22 mouse cellular contexts compared by ENCODE assay signal in genomic region chr13:76927875-76928440, GRCm38 (mm10).
DNase-seq lines count a peak whose midpoint lies in the region; ATAC-seq and TF ChIP-seq lines count a peak whose summit lies in the region.
"Had no signal": no experiment of that assay in that cellular context is flagged by ENCODE, and none has a peak within 500 bp of the region (broad histone marks: within the 10 kb centered on the region; RNA-seq: fewer than 3 reads in every experiment).

No protein-coding gene starts in this region.

- no peak for TF ChIP-seq CTCF in hindbrain, postnatal 0 days (IDR thresholded peaks at IDR 0.05; ENCODE audit: low read depth)

- 58% methylated on average over 5 of the region's 5 CpGs for WGBS in hindbrain, embryonic 10.5 days
- 55% methylated on average over 5 of the region's 5 CpGs for WGBS in hindbrain, postnatal 0 days
- WGBS in limb, embryonic 14.5 days, result 16% methylated on average over 5 of the region's 5 CpGs

- DNase-seq in hindbrain, embryonic 10.5 days (ENCODE audit: low spot score), result peak; percentile 40
- DNase-seq in hindbrain, postnatal 0 days (ENCODE audit: low spot score), result no peak
- DNase-seq in embryo, embryonic 11 days, result peak; percentile 72
- DNase-seq in fibroblast of lung, adult 2 months (ENCODE audit: low read depth), result peak; percentile 10
- DNase-seq in limb, embryonic 14.5 days (ENCODE audit: low spot score), result peak; percentile 17
- no peak for DNase-seq in adrenal gland, postnatal 36 days
- no peak for DNase-seq in frontal cortex, adult 2 months (ENCODE audit: extremely low spot score in 1 of 2, low spot score in 1 of 2)
- DNase-seq in cerebellum, postnatal 10 days, result no peak
- DNase-seq: cerebellum, adult 2 months; forebrain, postnatal 0 days; heart, postnatal 10 days; lung, embryonic 14.5 days; lung, postnatal 4 days; thymus, adult 18-20 months had no signal

- no peak for TF ChIP-seq POLR2A in limb, embryonic 14.5 days (IDR thresholded peaks at IDR 0.05; ENCODE audit: borderline replicate concordance, extremely low read depth, insufficient read depth, insufficient read length)

- no peak overlapping the region for H3K4me3 ChIP-seq in hindbrain, embryonic 10.5 days
- H3K4me3 ChIP-seq in hindbrain, postnatal 0 days (ENCODE audit: low read length), result no peak overlapping the region
- H3K4me3 ChIP-seq in limb, embryonic 14.5 days (replicated peaks; ENCODE audit: low read length), result no peak overlapping the region
- H3K4me3 ChIP-seq: kidney, embryonic 15.5 days; midbrain, embryonic 13.5 days; stomach, embryonic 15.5 days had no signal

- H3K4me2 ChIP-seq in hindbrain, postnatal 0 days (ENCODE audit: low read depth, low read length), result no peak overlapping the region
- no peak overlapping the region for H3K4me2 ChIP-seq in limb, embryonic 14.5 days (replicated peaks; ENCODE audit: low read depth, low read length, severe bottlenecking)
- H3K4me2 ChIP-seq: heart, embryonic 11.5 days; hindbrain, embryonic 14.5 days; kidney, embryonic 15.5 days; liver, embryonic 11.5 days; lung, embryonic 14.5 days; midbrain, embryonic 13.5 days; stomach, embryonic 15.5 days had no signal

- no peaks in the 10 kb centered on the region for H3K9me3 ChIP-seq in hindbrain, embryonic 10.5 days
- H3K9me3 ChIP-seq in hindbrain, postnatal 0 days (ENCODE audit: low read length), result no peaks in the 10 kb centered on the region
- H3K9me3 ChIP-seq in limb, embryonic 14.5 days (ENCODE audit: control insufficient read depth, low read length), result no peaks in the 10 kb centered on the region
- H3K9me3 ChIP-seq: G1E; kidney, embryonic 15.5 days; midbrain, embryonic 13.5 days; stomach, embryonic 15.5 days had no signal

- H3K36me3 ChIP-seq in hindbrain, embryonic 10.5 days, result no peaks in the 10 kb centered on the region
- no peaks in the 10 kb centered on the region for H3K36me3 ChIP-seq in hindbrain, postnatal 0 days (ENCODE audit: insufficient read depth, low read length)
- H3K36me3 ChIP-seq in limb, embryonic 14.5 days (ENCODE audit: control insufficient read depth, insufficient read depth, low read length), result no peaks in the 10 kb centered on the region
- H3K36me3 ChIP-seq: G1E; kidney, embryonic 15.5 days; midbrain, embryonic 13.5 days; stomach, embryonic 15.5 days had no signal

- no peak overlapping the region for H3K27ac ChIP-seq in hindbrain, embryonic 10.5 days
- H3K27ac ChIP-seq in hindbrain, postnatal 0 days, result no peak overlapping the region
- H3K27ac ChIP-seq in limb, embryonic 14.5 days (replicated peaks; ENCODE audit: low read depth, low read length), result no peak overlapping the region
- H3K27ac ChIP-seq: hindbrain, embryonic 14.5 days; kidney, embryonic 15.5 days; midbrain, embryonic 13.5 days; stomach, embryonic 15.5 days had no signal

- no peaks in the 10 kb centered on the region for H3K27me3 ChIP-seq in hindbrain, embryonic 10.5 days (ENCODE audit: insufficient read depth, poor library complexity, severe bottlenecking)
- H3K27me3 ChIP-seq in hindbrain, postnatal 0 days (ENCODE audit: insufficient read depth, low read length), result no peaks in the 10 kb centered on the region
- H3K27me3 ChIP-seq in limb, embryonic 14.5 days (ENCODE audit: control insufficient read depth, insufficient read depth, low read length), result no peaks in the 10 kb centered on the region
- H3K27me3 ChIP-seq: kidney, embryonic 15.5 days; midbrain, embryonic 13.5 days; stomach, embryonic 15.5 days had no signal

- H3K9ac ChIP-seq in hindbrain, postnatal 0 days (replicated peaks; ENCODE audit: low read length), result no peak overlapping the region
- no peak overlapping the region for H3K9ac ChIP-seq in limb, embryonic 14.5 days (ENCODE audit: low read depth, low read length, severe bottlenecking)
- H3K9ac ChIP-seq: forebrain, postnatal 0 days; hindbrain, embryonic 14.5 days; kidney, embryonic 15.5 days; lung, embryonic 14.5 days; midbrain, embryonic 13.5 days; stomach, embryonic 15.5 days had no signal

- H3K4me1 ChIP-seq in hindbrain, embryonic 10.5 days (replicated peaks), result no peaks in the 10 kb centered on the region
- H3K4me1 ChIP-seq in hindbrain, postnatal 0 days (ENCODE audit: insufficient read depth, low read length), result no peaks in the 10 kb centered on the region
- 0 out of 2 replicates have a peak, but pooled peaks cover 6% of the 10 kb centered on the region for H3K4me1 ChIP-seq in limb, embryonic 14.5 days (ENCODE audit: control insufficient read depth, insufficient read depth, low read length)
- H3K4me1 ChIP-seq: kidney, embryonic 15.5 days; midbrain, embryonic 13.5 days; stomach, embryonic 15.5 days had no signal

- ATAC-seq in hindbrain, postnatal 0 days, result no peak
- peak; percentile 60; the same call in 1 of the 2 replicates for ATAC-seq in limb, embryonic 14.5 days (ENCODE audit: low FRiP score, low read depth)
- ATAC-seq: forebrain, postnatal 0 days; intestine, embryonic 16.5 days; midbrain, embryonic 13.5 days had no signal

Comparison
In these comparisons a context has a peak if more than half of its experiments do, and no peak if none do; other contexts are left out.
1. DNase-seq: peak in hindbrain, embryonic 10.5 days (single experiment), embryo, embryonic 11 days (single experiment), fibroblast of lung, adult 2 months (single experiment) and limb, embryonic 14.5 days (single experiment); none in hindbrain, postnatal 0 days (single experiment), adrenal gland, postnatal 36 days (0 of 2), frontal cortex, adult 2 months (0 of 2) and cerebellum, postnatal 10 days (0 of 2).